Mouse (Mus musculus) mouse trophoblast stem cell (cell line): ENCODE measurements around the gene Camta1.

Source experiments
- in situ Hi-C, 2 experiments: fragments of 300-500 bp; cut with MseI, MboI; formaldehyde crosslinking; loops; 2 replicates in 1 of 2; 3 replicates in 1 of 2; pipeline ENCODE4 v1.15.1; 2025

Camta1 gene

GRCm38 (mm10) chr4:151282103-151282502 is 579.6 kb downstream of the Camta1 start:
- in situ Hi-C loops, result no loop called here

- in situ Hi-C loops, result no loop called here
Measured at GRCm38 (mm10) chr4:151275292-151275691, 586.4 kb downstream of the Camta1 start.

GRCm38 (mm10) chr4:151263786-151264414 is 597.8 kb downstream of the Camta1 start:
- in situ Hi-C loops, result no loop called here

- in situ Hi-C loops, result no loop called here
Measured at GRCm38 (mm10) chr4:151263052-151263451, 598.6 kb downstream of the Camta1 start.

GRCm38 (mm10) chr4:151256622-151257021 is 605.1 kb downstream of the Camta1 start:
- in situ Hi-C loops, result no loop called here

GRCm38 (mm10) chr4:151250824-151251223 is 610.9 kb downstream of the Camta1 start:
- in situ Hi-C loops, result no loop called here

- in situ Hi-C loops, result no loop called here
Measured at GRCm38 (mm10) chr4:151245068-151245797, 616.4 kb downstream of the Camta1 start.

GRCm38 (mm10) chr4:151243445-151243844 is 618.2 kb downstream of the Camta1 start:
- in situ Hi-C loops, result no loop called here

GRCm38 (mm10) chr4:151242751-151243150 is 618.9 kb downstream of the Camta1 start:
- in situ Hi-C loops, result no loop called here

GRCm38 (mm10) chr4:151240465-151240864 is 621.2 kb downstream of the Camta1 start:
- in situ Hi-C loops, result no loop called here

GRCm38 (mm10) chr4:151238970-151239684 is 622.5 kb downstream of the Camta1 start:
- in situ Hi-C loops, result no loop called here

- in situ Hi-C loops, result no loop called here
Measured at GRCm38 (mm10) chr4:151237501-151237900, 624.2 kb downstream of the Camta1 start.

- in situ Hi-C loops, result no loop called here
Measured at GRCm38 (mm10) chr4:151234981-151235380, 626.7 kb downstream of the Camta1 start.

GRCm38 (mm10) chr4:151232028-151232427 is 629.6 kb downstream of the Camta1 start:
- in situ Hi-C loops, result no loop called here

- in situ Hi-C loops, result no loop called here
Measured at GRCm38 (mm10) chr4:151229073-151229472, 632.6 kb downstream of the Camta1 start.

GRCm38 (mm10) chr4:151226496-151226895 is 635.2 kb downstream of the Camta1 start:
- in situ Hi-C loops, result no loop called here

- in situ Hi-C loops, result no loop called here
Measured at GRCm38 (mm10) chr4:151224017-151224416, 637.7 kb downstream of the Camta1 start.

- in situ Hi-C loops, result no loop called here
Measured at GRCm38 (mm10) chr4:151223263-151223996, 638.2 kb downstream of the Camta1 start.

GRCm38 (mm10) chr4:151222635-151223034 is 639.0 kb downstream of the Camta1 start:
- in situ Hi-C loops, result no loop called here

- in situ Hi-C loops, result no loop called here
Measured at GRCm38 (mm10) chr4:151216553-151217292, 645.0 kb downstream of the Camta1 start.

- in situ Hi-C loops, result no loop called here
Measured at GRCm38 (mm10) chr4:151215866-151216265, 645.8 kb downstream of the Camta1 start.
